Mouse (Mus musculus): ENCODE results near the gene Plekha4.

Plekha4 gene

DNA sequence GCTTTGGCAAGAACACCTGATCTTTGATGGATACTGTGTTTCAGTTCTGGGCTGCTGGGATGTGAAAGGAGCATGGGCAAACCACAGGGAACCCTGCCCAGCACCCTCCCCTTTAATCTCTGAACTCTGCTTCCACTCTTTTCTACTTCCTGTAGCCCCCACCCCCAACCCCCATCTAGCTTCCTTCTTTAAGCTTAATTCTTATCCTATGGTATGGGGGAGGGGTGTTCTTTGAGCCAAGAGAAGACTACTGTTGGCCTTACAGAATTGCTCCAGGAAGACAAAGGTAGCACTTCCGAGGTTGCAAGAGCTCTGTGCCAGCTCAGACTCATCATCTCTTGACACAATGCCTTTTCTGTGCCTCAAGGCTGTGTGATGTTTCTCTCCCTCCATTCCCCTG, 45.8 kb downstream of the Plekha4 start:
- DNase-seq: no peak

DNA sequence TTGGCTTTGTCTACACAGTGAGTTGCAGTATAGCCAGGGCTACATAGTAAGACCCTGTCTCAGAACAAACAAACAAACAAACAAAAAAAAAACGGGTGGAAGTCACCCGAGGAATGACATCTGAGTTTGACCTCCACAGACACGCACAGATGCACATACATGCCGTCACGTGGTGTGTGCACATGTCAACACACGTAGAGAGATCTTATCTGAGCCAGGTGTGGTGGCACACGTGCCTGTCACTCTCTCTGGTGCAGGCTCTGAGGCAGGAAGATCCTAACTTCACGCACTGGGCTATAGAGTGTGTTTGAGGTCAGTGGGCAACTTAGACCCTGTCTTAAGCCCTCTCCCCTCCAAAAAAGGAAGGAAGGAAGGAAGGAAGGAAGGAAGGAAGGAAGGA, 47.8 kb downstream of the Plekha4 start:
- DNase-seq: no peak

DNA sequence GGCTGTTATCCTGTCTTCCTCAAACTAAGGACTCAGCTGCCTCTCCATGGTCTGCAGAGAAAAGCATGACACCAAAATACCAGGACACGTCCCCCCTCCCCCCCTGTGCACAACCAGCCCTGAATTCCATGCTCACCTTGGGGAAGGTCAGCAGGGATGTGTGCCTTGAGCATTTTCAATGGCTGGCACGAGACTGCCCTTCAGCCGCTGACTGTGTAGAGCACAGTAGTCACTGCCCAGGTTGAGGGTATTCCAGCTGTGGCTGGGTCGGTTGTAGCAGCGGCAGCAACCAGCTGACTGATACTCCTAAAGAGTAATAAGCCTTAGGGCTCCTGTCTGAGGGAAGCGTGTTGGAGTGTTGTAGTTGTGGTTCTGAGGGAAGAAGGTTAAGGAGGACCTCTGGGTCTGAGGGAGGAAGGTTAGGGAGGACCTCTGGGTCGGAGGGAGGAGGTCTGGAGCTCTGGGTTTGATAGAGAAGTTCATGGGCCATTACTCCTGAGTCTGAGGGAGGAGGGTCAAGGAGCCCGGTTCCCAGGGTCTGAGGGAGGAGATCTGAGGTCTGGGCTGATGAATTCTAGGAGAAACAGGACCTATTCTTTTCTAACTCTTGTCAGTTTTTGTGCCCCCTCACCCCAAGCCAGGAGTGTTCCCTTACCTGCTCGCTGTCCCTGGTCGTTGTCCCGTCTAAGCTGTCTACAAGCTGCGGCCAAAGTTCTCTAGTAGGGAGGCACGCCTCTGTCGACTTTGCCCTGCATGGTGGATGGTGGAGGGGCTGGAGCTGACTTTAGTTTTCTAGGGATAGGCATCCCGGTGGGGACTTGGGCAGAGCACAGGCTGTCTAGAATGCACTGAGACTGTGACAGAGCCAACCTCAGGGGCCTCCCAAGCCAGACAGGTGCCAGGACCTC, 48.6 kb downstream of the Plekha4 start:
- no peak for DNase-seq

DNA sequence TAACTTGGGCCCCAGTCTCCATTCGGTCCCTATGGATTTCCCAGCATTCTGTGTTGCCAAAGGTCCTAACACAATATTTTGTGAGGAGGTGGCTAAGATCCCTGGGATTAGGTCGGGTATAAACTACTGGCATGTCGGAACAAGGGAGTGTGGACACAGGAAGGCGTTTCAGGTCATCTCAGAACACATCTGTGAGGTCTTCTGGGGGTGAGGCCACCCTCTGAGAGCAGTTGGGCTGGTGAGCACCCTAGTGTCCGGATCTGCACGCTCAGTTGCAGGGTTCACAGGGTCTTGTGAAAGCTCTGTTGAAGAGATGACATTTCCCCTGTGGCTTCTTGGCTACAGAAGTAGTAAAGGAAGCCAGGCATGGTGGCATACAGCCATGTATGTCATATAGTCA, 59.8 kb downstream of the Plekha4 start:
- DNase-seq: no peak

DNA sequence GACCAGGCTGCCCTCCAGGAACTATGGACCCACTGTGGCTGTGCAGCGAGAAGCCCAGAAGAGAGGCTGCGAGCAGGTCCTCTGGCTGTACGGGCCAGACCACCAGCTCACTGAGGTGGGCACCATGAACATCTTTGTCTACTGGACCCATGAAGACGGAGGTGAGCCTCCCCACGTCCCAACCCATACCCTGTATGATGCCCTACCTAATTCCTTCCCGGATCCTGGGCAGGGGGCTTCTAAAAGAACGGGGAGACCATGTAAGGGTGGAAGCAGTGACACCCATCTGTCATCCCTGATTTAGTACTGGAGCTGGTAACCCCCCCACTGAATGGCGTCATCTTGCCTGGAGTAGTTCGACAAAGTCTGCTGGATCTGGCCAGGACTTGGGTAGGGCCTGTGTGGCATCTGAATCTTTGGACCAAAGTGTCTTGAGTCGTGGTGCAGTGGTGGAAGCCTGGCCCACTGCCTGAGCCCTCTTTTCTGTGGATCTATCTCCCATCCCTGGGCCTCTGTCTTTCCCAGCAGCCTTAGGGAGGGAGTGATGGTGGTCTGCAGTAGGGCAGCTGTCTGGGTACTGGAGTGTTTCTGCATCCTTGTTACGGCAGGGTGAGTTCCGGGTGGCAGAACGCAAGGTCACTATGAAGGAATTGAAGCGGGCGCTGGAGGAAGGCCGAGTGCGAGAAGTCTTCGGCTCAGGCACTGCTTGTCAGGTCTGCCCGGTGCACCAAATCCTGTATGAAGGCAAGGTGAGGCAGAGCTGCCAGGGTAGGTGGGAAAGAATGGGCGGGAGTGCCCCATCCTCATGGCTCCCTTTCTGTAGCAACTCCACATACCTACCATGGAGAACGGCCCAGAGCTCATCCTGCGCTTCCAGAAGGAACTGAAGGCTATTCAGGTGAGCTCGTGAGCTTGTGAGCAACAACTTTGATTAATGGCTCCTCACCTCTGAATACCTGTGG, 61.8 kb downstream of the Plekha4 start:
- DNase-seq: no peak

DNA sequence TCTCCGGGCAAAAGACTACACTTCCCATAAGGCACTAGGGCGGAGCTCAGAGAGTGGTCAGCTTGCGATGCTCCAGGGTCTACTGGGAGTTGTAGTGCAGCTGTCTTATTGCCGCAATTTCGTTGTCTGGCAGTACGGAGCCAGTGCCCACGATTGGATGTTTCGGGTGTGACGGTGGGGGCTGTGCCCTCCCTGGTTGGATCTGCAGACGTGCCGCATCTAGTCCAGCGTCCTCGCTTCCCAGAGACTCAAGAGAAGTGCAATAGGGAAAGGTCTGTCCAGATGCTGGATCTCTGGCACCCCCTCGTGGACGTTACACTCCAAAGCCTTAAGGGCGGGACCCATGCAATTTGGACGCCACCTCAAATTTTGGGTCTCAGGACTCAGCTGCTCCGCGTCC, 63.0 kb downstream of the Plekha4 start:
- peak; percentile 93 to 98 for DNase-seq

DNA sequence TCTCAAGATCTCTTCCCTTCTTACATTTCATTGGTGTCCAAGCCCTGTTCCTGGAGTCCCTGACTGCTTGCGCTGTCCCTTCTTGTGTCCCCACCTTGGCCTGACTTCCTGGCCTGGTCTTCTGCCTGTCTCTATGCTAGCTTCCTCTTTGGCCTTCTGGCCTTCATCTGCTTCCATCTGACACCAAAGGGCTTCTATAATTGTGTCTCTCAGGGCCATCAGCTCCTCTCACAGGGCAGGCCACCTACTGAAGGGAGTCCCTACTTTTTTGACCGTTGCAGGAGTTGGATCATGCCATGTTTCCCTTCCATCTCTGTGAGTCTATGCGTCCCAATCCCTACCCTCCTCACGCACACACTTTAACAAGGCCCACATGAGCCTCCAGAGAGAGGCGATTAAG, 63.8 kb downstream of the Plekha4 start:
- no peak for DNase-seq

DNA sequence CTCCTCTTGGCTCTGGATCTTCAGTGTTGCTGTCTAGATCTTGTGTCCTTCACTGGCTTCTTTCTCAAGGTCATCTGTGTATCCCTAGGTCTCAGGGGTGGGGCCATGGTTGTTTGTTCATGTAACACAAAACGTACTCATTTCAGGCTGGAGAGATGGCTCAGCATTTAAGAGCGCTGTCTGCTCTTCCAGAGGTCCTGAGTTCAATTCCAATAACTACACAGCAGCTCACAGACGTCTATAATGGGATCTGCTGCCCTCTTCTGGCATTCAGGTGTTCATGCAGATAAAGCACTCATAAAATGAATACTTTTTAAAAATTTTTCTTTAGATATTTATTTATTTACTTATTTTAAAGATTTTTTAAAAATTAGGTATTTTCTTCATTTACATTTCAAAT, 64.7 kb downstream of the Plekha4 start:
- no peak for DNase-seq

DNA sequence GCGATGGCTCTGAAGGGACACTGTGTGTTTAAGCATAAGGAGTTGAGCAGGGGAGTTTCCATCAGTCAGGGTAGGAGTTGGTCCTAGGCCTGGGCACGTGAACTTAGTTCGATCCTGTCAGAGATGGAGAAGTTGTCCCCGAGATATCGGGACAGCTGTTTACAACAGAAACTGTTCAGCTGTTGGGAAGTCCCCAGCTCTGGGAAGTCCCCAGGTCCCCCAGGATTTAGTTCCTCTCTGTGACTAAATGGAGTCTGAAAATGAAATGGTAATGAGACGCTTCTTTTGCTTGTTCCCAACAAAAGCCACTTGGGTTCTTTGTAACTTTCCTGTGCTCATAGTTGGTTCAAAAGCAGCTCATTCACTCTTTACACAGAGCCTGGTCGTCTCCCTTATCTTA, 65.8 kb downstream of the Plekha4 start:
- no peak for DNase-seq

DNA sequence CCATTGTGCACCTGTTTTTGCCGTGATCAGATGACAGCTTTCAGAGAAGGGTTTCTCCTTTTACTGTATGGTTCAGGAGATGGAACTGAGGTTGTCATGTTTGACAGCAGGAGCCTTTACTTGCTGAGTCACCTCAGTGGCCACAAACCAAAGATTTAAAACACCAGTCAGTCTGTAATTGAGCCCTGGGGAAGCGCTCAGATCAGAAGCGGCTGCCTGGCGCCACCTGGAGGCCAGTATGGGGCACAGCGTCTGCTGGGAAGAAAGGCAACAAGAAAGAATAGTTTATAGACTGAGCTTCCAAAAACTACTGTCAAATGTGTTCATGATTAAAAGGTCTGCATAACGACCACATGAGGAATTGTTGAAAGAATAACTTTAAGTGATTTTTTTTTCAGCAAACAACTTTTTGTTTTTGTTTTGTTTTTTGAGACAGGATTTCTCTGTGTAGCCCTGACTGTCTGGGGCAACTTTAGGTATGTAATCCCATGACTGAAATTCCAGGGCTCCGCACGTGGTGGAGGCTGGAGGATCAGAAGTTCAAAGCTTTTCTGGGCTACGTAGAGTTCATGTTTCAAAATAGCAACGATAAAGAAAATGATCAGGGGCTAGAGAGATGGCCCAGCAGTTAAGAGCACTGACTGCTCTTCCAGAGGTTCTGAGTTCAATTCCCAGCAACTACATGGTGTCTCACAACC, 67.1 kb downstream of the Plekha4 start:
- peak; percentile 67 to 79 for DNase-seq

DNA sequence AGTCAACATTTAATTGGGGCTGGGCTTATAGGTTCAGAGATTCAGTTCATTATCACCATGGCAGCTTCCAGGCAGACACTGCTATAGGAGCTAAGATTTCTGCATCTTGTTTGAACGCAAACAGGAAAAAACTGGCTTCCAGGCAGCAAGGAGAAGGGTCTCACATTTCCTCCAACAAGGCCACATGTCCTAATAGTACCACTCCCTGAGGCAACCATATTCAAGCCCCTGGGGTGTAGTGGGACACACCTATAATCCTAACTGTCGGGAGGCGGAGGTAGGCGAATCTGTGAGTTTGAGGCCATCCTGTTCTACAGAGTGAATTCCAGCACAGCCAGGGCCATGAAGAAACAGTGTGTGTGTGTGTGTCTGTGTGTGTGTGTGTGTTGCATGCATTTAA, 69.0 kb downstream of the Plekha4 start:
- no peak for DNase-seq

DNA sequence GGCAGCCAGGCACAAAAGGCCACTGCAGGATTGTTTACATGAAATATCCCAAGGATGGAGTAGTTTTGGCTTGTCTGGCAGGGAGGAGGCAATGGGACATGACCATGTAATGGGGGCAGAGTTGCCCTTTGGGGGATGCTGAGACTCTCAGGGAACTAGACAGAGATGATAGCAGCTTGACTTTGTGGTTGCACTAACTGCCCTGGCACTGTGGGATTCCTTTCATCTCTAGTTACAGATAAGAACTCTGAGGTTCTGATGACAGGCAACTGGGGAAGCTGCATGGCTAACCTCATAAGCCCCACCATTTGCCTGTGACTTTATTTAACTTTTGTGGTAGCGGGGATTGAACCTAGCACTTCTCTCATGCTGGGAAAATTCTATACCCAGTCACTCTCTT, 70.0 kb downstream of the Plekha4 start:
- DNase-seq: no peak

DNA sequence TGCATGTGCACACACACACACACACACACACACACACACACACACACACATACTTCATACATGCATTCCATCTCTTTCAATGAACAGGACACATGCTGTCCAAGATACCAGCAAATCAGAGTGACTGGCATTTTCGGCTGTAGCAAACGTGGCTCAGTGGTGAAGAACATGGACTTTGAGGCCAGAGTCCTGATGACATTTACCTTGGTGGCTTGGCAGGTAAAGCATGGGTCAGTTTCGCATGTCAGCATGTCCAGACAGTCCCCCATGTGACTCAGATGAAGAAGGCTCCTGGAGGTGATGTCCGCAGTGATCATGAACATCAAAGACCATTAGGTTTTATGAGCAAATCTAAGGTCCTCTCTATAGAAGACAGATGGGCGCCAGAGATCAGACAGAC, 70.9 kb downstream of the Plekha4 start:
- no peak for DNase-seq

DNA sequence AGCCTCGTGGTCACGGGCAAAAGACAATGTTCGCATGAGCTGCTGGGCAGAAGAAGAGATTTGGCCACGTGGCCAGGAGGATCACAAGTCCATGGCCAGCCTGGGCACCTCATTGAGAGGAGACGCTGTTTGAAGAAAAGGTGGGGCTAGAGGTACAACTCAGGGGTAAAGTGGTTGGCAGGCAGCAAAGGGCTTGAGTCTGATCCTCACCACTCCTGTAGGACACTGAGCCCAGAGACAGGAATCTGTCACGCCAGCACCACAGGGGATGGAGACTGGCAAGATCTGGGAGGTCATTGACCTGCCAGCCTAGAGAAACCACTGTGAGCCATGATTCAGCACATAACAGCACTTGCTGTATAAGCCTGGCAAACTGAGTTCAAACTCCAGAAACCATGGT, 71.4 kb downstream of the Plekha4 start:
- DNase-seq: no peak

DNA sequence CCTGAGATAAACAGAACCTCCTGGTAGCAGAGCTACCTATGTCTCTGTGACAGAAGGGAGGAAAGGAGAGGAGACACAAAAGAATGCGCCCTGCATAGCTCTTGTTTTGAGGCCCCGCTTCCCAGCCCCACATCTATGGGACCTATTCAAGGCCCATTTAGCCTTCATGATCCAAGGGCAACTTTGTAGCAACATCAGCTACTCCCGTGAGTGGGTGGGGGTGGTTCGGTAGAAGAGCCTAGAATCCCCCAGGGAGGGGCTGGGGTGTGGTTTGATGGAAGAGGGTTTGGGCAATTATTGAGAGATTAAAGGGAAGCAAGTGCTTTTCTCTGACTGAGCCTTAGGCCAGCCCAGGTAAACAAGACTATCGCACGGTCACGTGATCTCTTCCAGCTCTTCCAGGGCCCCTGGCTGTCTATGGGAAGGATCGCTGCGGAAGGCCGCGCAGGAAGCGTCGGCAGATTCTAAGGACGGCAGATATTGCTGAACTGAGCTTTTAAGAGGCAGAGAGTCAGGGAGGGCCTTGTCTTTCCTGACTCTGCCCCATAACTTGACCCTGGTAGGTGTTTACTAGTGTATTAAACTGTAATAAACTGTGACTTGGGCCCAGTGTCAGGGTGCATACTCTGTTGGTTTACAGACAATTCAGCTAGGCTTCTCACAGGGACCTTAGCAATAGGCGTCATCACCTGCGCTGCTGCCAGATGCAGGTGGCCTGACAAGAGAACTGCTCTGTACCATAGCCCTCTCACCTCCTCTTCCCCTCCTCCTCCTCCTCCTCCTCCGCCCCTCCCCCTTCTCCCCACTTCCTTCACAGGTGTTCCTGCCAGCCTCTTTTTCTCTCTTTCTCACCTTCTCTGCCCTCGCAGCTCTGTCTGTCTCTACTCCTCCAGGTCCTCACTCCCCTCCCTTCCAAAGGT, 73.1 kb downstream of the Plekha4 start:
- DNase-seq: no peak
